Mouse (Mus musculus): ENCODE data around the gene Chd1. TPM values are rescaled to one million over a fixed set of nuclear protein-coding genes. Genes with fewer than 3 reads are reported as not detected.

The Chd1 gene
- polyA plus RNA-seq (2017; shearing (Covaris generic)), result 100 to 1,000 TPM in 1 of 2 experiments, 10 to 100 TPM in 1; 79.0 to 104 TPM

DNA sequence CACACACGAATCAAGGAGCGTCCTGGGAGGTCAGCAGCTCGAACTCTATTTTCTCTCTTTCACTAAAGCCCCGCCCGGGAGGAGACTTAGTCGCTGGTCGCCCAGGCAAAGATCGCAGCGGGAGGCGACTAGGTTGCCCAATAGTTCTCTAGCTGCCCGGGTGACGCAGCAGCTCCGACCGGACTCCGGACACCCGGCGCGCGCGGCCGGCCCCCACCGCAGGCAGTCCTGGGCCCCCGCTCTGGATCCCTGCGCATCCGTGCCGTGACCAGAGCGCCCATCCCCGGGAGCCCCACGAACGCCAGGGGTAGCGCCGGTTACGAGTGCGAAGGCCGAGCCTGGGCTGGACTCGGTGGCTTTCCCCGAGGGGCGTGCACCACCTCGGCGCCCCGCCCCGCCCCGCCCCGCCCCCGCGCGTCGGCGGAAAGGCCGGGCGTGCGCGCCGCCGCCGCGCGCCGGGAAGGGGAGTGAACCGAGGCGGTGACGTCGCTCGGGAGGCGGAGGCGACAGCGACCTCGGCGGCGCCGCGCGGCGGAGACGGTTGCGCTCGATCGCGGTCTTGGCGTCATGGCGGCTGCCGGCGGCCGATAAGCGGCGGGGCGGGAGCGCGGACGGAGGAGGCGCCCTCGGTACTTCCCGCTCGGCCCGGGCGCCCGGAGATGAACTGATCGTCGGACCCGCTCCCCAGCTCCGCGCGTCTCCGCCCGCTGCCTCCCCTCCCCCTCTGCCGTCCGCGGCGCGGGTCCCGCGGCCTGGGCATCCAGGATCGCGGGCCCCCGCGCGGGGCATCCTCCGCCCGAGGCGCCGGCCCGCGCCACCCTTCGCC, at the start of gene Chd1:
TSS of gene Chd1 (plus strand) at position 493 of the 826 bp plus-strand sequence.

Other genes with a start within 250 kb of the Chd1 start
- 100 to 1,000 TPM; 311 to 330 TPM for gene Psmb1, start 205.2 kb upstream of the Chd1 start, polyA plus RNA-seq (2017; shearing (Covaris generic))
- 10 to 100 TPM; 53.8 to 54.3 TPM for gene Tbp, start 205.1 kb upstream of the Chd1 start, polyA plus RNA-seq (2017; shearing (Covaris generic))
- 100 to 1,000 TPM; 103 to 123 TPM for gene Pdcd2, start 177.7 kb upstream of the Chd1 start, polyA plus RNA-seq (2017; shearing (Covaris generic))
- gene Prdm9, start 140.6 kb upstream of the Chd1 start, polyA plus RNA-seq (2017; shearing (Covaris generic)), result 1 to 10 TPM; 4.4 to 7.2 TPM
- 10 to 100 TPM in 1 of 2 experiments, 1 to 10 TPM in 1; 9.1 to 14.1 TPM for gene Rgmb, start 126.1 kb downstream of the Chd1 start, polyA plus RNA-seq (2017; shearing (Covaris generic))